Mouse (Mus musculus) heart, embryonic 12.5 days (tissue): ENCODE data around the gene Psmb5. TPM values are rescaled to one million over a fixed set of nuclear protein-coding genes. Genes with fewer than 3 reads are reported as not detected.
A peak's percentile ranks its signal among the peaks of the same experiment; 100 is the strongest.

Experiments used
- ATAC-seq: fragments of 200-750 bp; cut with Nextera tagmentation; 2 replicates; pipeline ENCODE4 v1.8.0; 2017; ENCODE audit warnings: moderate TSS enrichment, moderate library complexity; ENCODE audit not compliant: insufficient number of reproducible peaks, low FRiP score
- H3K27ac ChIP-seq: fragments of 300-500 bp; sonication (generic); 2 replicates; pipeline ENCODE4 v1.5.1; 2016; ENCODE audit warnings: mild to moderate bottlenecking, moderate library complexity; ENCODE audit not compliant: poor library complexity, severe bottlenecking
- H3K27me3 ChIP-seq: fragments of 300-500 bp; sonication (generic); replicated peaks from 2 replicates; pipeline ENCODE4 v1.6.1; 2016; ENCODE audit warnings: mild to moderate bottlenecking, moderate library complexity
- H3K36me3 ChIP-seq: fragments of 300-500 bp; sonication (generic); 2 replicates; pipeline ENCODE4 v1.6.1; 2016; ENCODE audit warnings: mild to moderate bottlenecking, moderate library complexity
- H3K4me1 ChIP-seq: fragments of 300-500 bp; sonication (generic); replicated peaks from 2 replicates; pipeline ENCODE4 v1.6.1; 2016; ENCODE audit warnings: mild to moderate bottlenecking
- H3K4me2 ChIP-seq: fragments of 300-500 bp; sonication (generic); 2 replicates; pipeline ENCODE4 v1.6.1; 2016; ENCODE audit warnings: mild to moderate bottlenecking, moderate library complexity
- H3K4me3 ChIP-seq: fragments of 300-500 bp; sonication (generic); 2 replicates; pipeline ENCODE4 v1.5.1; 2016; ENCODE audit warnings: mild to moderate bottlenecking
- H3K9ac ChIP-seq: fragments of 300-500 bp; sonication (generic); 2 replicates; pipeline ENCODE4 v1.6.1; 2016; ENCODE audit warnings: mild to moderate bottlenecking, moderate library complexity
- H3K9me3 ChIP-seq: fragments of 300-500 bp; sonication (generic); replicated peaks from 2 replicates; pipeline ENCODE4 v1.6.1; 2016; ENCODE audit warnings: mild to moderate bottlenecking, moderate library complexity
- WGBS: fragments of 180-500 bp; shearing (Covaris S2); methylation state at CpG from one replicate; pipeline ENCODE4 v1.1.7; 2016; 5-methylcytosine and 5-hydroxymethylcytosine counted together
- polyA plus RNA-seq: library from polyadenylated mRNA; unstranded; fragments of >200 nt; fragmentation: Nextera tagmentation; extraction: Ambion mirVana; gene quantifications from 2 replicates; pipeline ENCODE4 v1.2.1, GENCODE M21; 2016

Psmb5 gene
- polyA plus RNA-seq: 300 and 308 TPM in 2 replicates

- H3K4me3 ChIP-seq: peak within 1 kb of the TSS; percentile 72
- ATAC-seq: peak; percentile 87
- WGBS: under 1% methylated on average over 25 of the region's 25 CpGs
These were observed at the start of gene Psmb5 for GRCm38 (mm10) chr14:54617897-54618365. Psmb5 (minus strand) TSS chr14:54618022.

GRCm38 (mm10) chr14:54664477-54665222 lies 46.8 kb upstream of the Psmb5 start:
- Histone ChIP-seq H3K27ac (no peak overlapping the region), H3K36me3 (peaks cover 93% of the 10 kb centered on the region), H3K4me3 (no peak overlapping the region), H3K9me3 (no peaks in the 10 kb centered on the region), H3K4me2 (no peak overlapping the region), H3K4me1 (no peaks in the 10 kb centered on the region), H3K27me3 (no peaks in the 10 kb centered on the region), H3K9ac (no peak overlapping the region)
- no peak for ATAC-seq
- 88% methylated on average over 10 of the region's 10 CpGs for WGBS

More at GRCm38 (mm10) chr14:54617897-54618365, at the start of gene Psmb5:
- peaks cover 31% of the 10 kb centered on the region for H3K36me3 ChIP-seq
- peak within 1 kb of the TSS; percentile 65; the same call in 1 of the 2 replicates for H3K27ac ChIP-seq
- peaks cover 12% of the 10 kb centered on the region for H3K4me1 ChIP-seq
- H3K9me3 ChIP-seq: no peaks in the 10 kb centered on the region
- H3K27me3 ChIP-seq: no peaks in the 10 kb centered on the region
- peak within 1 kb of the TSS; percentile 94 for H3K9ac ChIP-seq
- H3K4me2 ChIP-seq: peak within 1 kb of the TSS; percentile 85

GRCm38 (mm10) chr14:54660009-54660408 lies 42.2 kb upstream of the Psmb5 start:
- Histone ChIP-seq H3K36me3 (peaks cover 93% of the 10 kb centered on the region), H3K27ac (no peak overlapping the region), H3K4me2 (no peak overlapping the region), H3K9ac (no peak overlapping the region), H3K27me3 (no peaks in the 10 kb centered on the region), H3K9me3 (no peaks in the 10 kb centered on the region), H3K4me3 (no peak overlapping the region), H3K4me1 (no peaks in the 10 kb centered on the region)
- no peak for ATAC-seq
- WGBS: 90% methylated on average over 2 of the region's 2 CpGs

- Histone ChIP-seq H3K4me1 (peaks cover 41% of the 10 kb centered on the region), H3K9me3 (no peaks in the 10 kb centered on the region), H3K27me3 (no peaks in the 10 kb centered on the region), H3K27ac (peak overlapping the region; percentile 87), H3K36me3 (peaks cover 70% of the 10 kb centered on the region), H3K4me3 (peak overlapping the region; percentile 61), H3K9ac (peak overlapping the region; percentile 85), H3K4me2 (peak overlapping the region; percentile 84)
- ATAC-seq: peak; percentile 89
- 1% methylated on average over 12 of the region's 12 CpGs for WGBS
These were observed 35.7 kb upstream of the Psmb5 start for GRCm38 (mm10) chr14:54653496-54653895.

GRCm38 (mm10) chr14:54652787-54653186 lies 35.0 kb upstream of the Psmb5 start:
- Histone ChIP-seq H3K4me2 (peak overlapping the region; percentile 84), H3K9ac (peak overlapping the region; percentile 85), H3K9me3 (no peaks in the 10 kb centered on the region), H3K4me1 (peaks cover 41% of the 10 kb centered on the region), H3K36me3 (peaks cover 70% of the 10 kb centered on the region), H3K27ac (peak overlapping the region; percentile 87), H3K27me3 (no peaks in the 10 kb centered on the region), H3K4me3 (peak overlapping the region; percentile 61)
- no peak for ATAC-seq
- 0% methylated on average over 7 of the region's 7 CpGs for WGBS

GRCm38 (mm10) chr14:54651556-54651955 lies 33.7 kb upstream of the Psmb5 start:
- no peak for ATAC-seq
- Histone ChIP-seq H3K27me3 (no peaks in the 10 kb centered on the region), H3K4me3 (no peak overlapping the region), H3K9me3 (no peaks in the 10 kb centered on the region), H3K27ac (peak overlapping the region; percentile 14; the same call in 1 of the 2 replicates), H3K4me1 (peaks cover 41% of the 10 kb centered on the region), H3K9ac (0 out of 2 replicates have a peak overlapping the region, but pooled peaks have one; percentile 17), H3K36me3 (peaks cover 71% of the 10 kb centered on the region), H3K4me2 (peak overlapping the region; percentile 84; the same call in 1 of the 2 replicates)
- 77% methylated on average over 4 of the region's 4 CpGs for WGBS

GRCm38 (mm10) chr14:54650621-54651454 lies 33.0 kb upstream of the Psmb5 start:
- 62% methylated on average over 23 of the region's 23 CpGs for WGBS
- Histone ChIP-seq H3K36me3 (peaks cover 71% of the 10 kb centered on the region), H3K4me3 (no peak overlapping the region), H3K9me3 (no peaks in the 10 kb centered on the region), H3K4me2 (no peak overlapping the region), H3K27me3 (no peaks in the 10 kb centered on the region), H3K9ac (0 out of 2 replicates have a peak overlapping the region, but pooled peaks have one; percentile 17), H3K4me1 (peaks cover 41% of the 10 kb centered on the region), H3K27ac (0 out of 2 replicates have a peak overlapping the region, but pooled peaks have one; percentile 14)
- peak; percentile 43; the same call in 1 of the 2 replicates for ATAC-seq

- Histone ChIP-seq H3K4me3 (no peak overlapping the region), H3K27ac (no peak overlapping the region), H3K36me3 (peaks cover 85% of the 10 kb centered on the region), H3K9ac (no peak overlapping the region), H3K4me1 (peaks cover 29% of the 10 kb centered on the region), H3K4me2 (no peak overlapping the region), H3K9me3 (no peaks in the 10 kb centered on the region), H3K27me3 (no peaks in the 10 kb centered on the region)
- ATAC-seq: no peak
- WGBS: 80% methylated on average over 4 of the region's 4 CpGs
These were observed 30.1 kb upstream of the Psmb5 start for GRCm38 (mm10) chr14:54647900-54648299.

GRCm38 (mm10) chr14:54646898-54647636 lies 29.2 kb upstream of the Psmb5 start:
- WGBS: 90% methylated on average over 8 of the region's 8 CpGs
- H3K36me3 ChIP-seq: peaks cover 93% of the 10 kb centered on the region
- H3K9me3 ChIP-seq: no peaks in the 10 kb centered on the region
- ATAC-seq: no peak
- no peak overlapping the region for H3K4me3 ChIP-seq
- peaks cover 21% of the 10 kb centered on the region for H3K4me1 ChIP-seq
- no peaks in the 10 kb centered on the region for H3K27me3 ChIP-seq
- no peak overlapping the region for H3K4me2 ChIP-seq
- H3K27ac ChIP-seq: no peak overlapping the region
- no peak overlapping the region for H3K9ac ChIP-seq

- ATAC-seq: no peak
- 92% methylated on average over 17 of the region's 17 CpGs for WGBS
- peaks cover 90% of the 10 kb centered on the region for H3K36me3 ChIP-seq
- H3K27ac ChIP-seq: no peak overlapping the region
- peaks cover 15% of the 10 kb centered on the region for H3K4me1 ChIP-seq
- no peak overlapping the region for H3K9ac ChIP-seq
- H3K4me2 ChIP-seq: no peak overlapping the region
- no peaks in the 10 kb centered on the region for H3K9me3 ChIP-seq
- H3K4me3 ChIP-seq: no peak overlapping the region
- no peaks in the 10 kb centered on the region for H3K27me3 ChIP-seq
These were observed 28.6 kb upstream of the Psmb5 start for GRCm38 (mm10) chr14:54646455-54646854.
